Mouse (Mus musculus) liver, postnatal 0 days (tissue): ENCODE results near the gene Phlda2.

ENCODE experiments used
- CTCF ChIP-seq: sonication (generic); IDR thresholded peaks from 2 replicates; pipeline ENCODE4 v1.5.1; 2016; ENCODE audit warnings: antibody characterized with exemption, low read depth
- EP300 ChIP-seq: IDR thresholded peaks from 2 replicates; pipeline ENCODE4 v1.6.1; 2016; ENCODE audit warnings: antibody characterized with exemption, low read depth, mild to moderate bottlenecking

DNA sequence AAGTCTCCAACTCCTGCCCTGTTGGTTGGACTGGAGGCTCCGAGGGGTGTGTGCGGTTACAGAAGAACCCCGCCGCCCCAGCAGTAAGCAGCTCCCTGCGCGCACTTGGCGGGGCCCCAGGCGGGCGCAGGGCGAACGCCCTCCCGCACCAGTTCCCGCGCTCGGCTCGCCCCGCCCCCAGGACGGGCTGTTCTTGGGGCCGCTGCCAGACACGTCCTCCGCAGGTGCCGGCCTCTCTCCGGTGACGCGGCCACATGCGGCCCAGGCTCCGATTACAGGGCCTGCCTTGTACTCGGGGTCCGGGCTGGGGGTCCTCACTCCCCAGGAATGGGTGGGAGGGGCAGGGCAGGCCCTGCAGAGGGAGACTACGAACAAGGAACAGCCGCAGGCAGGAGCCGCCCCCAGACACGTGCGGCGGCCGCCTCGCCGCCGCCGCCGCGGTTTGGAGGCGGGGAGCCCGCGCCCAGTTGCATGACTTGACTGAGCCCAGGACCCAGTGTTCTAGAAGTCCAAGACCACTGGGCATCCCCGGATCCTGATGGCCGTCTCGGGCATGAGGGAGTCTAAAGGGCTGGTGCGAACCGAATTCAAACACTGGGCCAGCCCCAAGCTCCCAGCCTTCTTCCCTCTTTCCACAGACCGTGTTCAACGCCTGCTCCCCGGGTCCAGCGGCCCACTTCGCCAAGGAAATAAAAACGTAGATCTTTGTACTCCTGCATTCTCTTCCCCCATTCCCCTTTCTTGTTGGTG is 38.0 kb downstream of the Phlda2 start:
- TF ChIP-seq CTCF (no peak), EP300 (no peak)
